Comparison of ENCODE assay signal across 27 mouse cellular contexts in genomic region chr11:83043891-83044290, GRCm38 (mm10). TPM values are rescaled to one million over a fixed set of nuclear protein-coding genes. Genes with fewer than 3 reads are reported as not detected.
A peak's percentile ranks its signal among the peaks of the same experiment; 100 is the strongest.
DNase-seq lines count a peak whose midpoint lies in the region; ATAC-seq and TF ChIP-seq lines count a peak whose summit lies in the region.
"Had no signal": no experiment of that assay in that cellular context is flagged by ENCODE, and none has a peak within 500 bp of the region (broad histone marks: within the 10 kb centered on the region; RNA-seq: fewer than 3 reads in every experiment).

No protein-coding gene starts in this region.

- peak; percentile 100 for TF ChIP-seq EP300 in CH12.LX (IDR thresholded peaks at IDR 0.05; ENCODE audit: low read length)

- peak; percentile 51 for DNase-seq in CD4-positive helper T cell, adult 2 months (ENCODE audit: low read depth, low spot score)
- peak; percentile 94 for DNase-seq in CH12.LX (ENCODE audit: extremely low read depth)
- DNase-seq in thymus, postnatal 0 days (ENCODE audit: low spot score) = no peak
- no peak for DNase-seq in heart, postnatal 36 days
- DNase-seq in urinary bladder, postnatal 36 days (ENCODE audit: low spot score in 2 of 2) = no peak
- DNase-seq: adrenal gland, adult 2 months; adrenal gland, postnatal 25 days; cerebellum, adult 18-20 months; cerebellum, adult 9-10 months; cerebellum, postnatal 25 days; gastrocnemius, postnatal 14 days; kidney, adult 2 months had no signal

- intact Hi-C loops in heart, postnatal 36 days (cut with DNase I) = loop anchor here (5.0 kb wide), 1 partner anchor 153 kb away; no protein-coding TSS in a partner anchor

- peaks cover 0 to 6% of the 10 kb centered on the region in 2 experiments for H3K36me3 ChIP-seq in CH12.LX (replicated peaks in 1 of 2; ENCODE audit: control insufficient read depth in 1 of 2, insufficient read depth in 1 of 2, low read length in 1 of 2)
- no peaks in the 10 kb centered on the region for H3K36me3 ChIP-seq in kidney, embryonic 14.5 days (ENCODE audit: control insufficient read depth, insufficient read depth, low read length)
- H3K36me3 ChIP-seq: embryonic facial prominence, embryonic 12.5 days; embryonic facial prominence, embryonic 15.5 days; forebrain, embryonic 12.5 days; forebrain, embryonic 15.5 days; hindbrain, embryonic 10.5 days; hindbrain, embryonic 13.5 days had no signal

- in situ Hi-C loops in CH12.LX (cut with MboI; ENCODE audit: low pct_ligation_motif_present, low pct_unique_long_range_greater_than_20kb, low sequenced_read_pairs) = no loop called here

- peak; percentile 39 for ATAC-seq in inflammation-experienced regulatory T-cells, adult 6 months
- no peak for ATAC-seq in kidney, embryonic 14.5 days (ENCODE audit: low FRiP score, low TSS enrichment)
- ATAC-seq: forebrain, embryonic 15.5 days; hindbrain, embryonic 16.5 days; intestine, postnatal 0 days; Patski had no signal

- no peak for TF ChIP-seq POLR2A in CH12.LX (IDR thresholded peaks at IDR 0.05; ENCODE audit: low read depth, low read length)
- TF ChIP-seq POLR2A in bone marrow macrophage, adult 2 months (IDR thresholded peaks at IDR 0.05; ENCODE audit: borderline replicate concordance, low read depth, low read length) = no peak

- H3K4me3 ChIP-seq in CH12.LX (replicated peaks in 1 of 3; ENCODE audit: low read depth in 2 of 3, low read length in 2 of 3, poor library complexity in 1 of 3) = no peak overlapping the region
- no peak overlapping the region for H3K4me3 ChIP-seq in bone marrow macrophage, adult 2 months (ENCODE audit: insufficient read depth, low read length)
- H3K4me3 ChIP-seq in kidney, embryonic 14.5 days (ENCODE audit: low read length) = no peak overlapping the region
- H3K4me3 ChIP-seq: embryonic facial prominence, embryonic 12.5 days; embryonic facial prominence, embryonic 15.5 days; erythroblast, embryonic 14.5 days; forebrain, embryonic 12.5 days; forebrain, embryonic 15.5 days; hindbrain, embryonic 10.5 days; hindbrain, embryonic 13.5 days had no signal

- no peak for TF ChIP-seq CTCF in CH12.LX (conservative IDR thresholded peaks at IDR 0.05 in 1 of 2, IDR thresholded peaks at IDR 0.05 in 1 of 2; ENCODE audit: low read depth in 2 of 2, low read length in 2 of 2)
- no peak for TF ChIP-seq CTCF in bone marrow macrophage, adult 2 months (IDR thresholded peaks at IDR 0.05; ENCODE audit: low read depth, low read length)

- dilution Hi-C loops in CH12.LX (cut with MboI; ENCODE audit: extremely low pct_ligation_motif_present, extremely low pct_unique_long_range_greater_than_20kb, low sequenced_read_pairs) = no loop called here

- peak overlapping the region; percentile 85 for H3K9ac ChIP-seq in CH12.LX (ENCODE audit: insufficient read depth, low read depth)
- no peak overlapping the region for H3K9ac ChIP-seq in kidney, embryonic 14.5 days (ENCODE audit: low read depth, low read length)
- H3K9ac ChIP-seq: embryonic facial prominence, embryonic 12.5 days; embryonic facial prominence, embryonic 15.5 days; forebrain, embryonic 12.5 days; forebrain, embryonic 15.5 days; hindbrain, embryonic 13.5 days had no signal

- H3K4me1 ChIP-seq in CH12.LX (ENCODE audit: control insufficient read depth in 1 of 2, insufficient read depth in 2 of 2) = peaks cover 21 to 47% of the 10 kb centered on the region in 2 experiments
- H3K4me1 ChIP-seq in bone marrow macrophage, adult 2 months (ENCODE audit: control insufficient read depth, insufficient read depth, low read length) = peaks cover 28% of the 10 kb centered on the region
- no peaks in the 10 kb centered on the region for H3K4me1 ChIP-seq in kidney, embryonic 14.5 days (ENCODE audit: control insufficient read depth, insufficient read depth, low read length)
- H3K4me1 ChIP-seq: embryonic facial prominence, embryonic 12.5 days; embryonic facial prominence, embryonic 15.5 days; forebrain, embryonic 12.5 days; forebrain, embryonic 15.5 days; hindbrain, embryonic 10.5 days had no signal

- peak overlapping the region; percentile 99 for H3K27ac ChIP-seq in CH12.LX (ENCODE audit: insufficient read depth, low read depth)
- H3K27ac ChIP-seq in bone marrow macrophage, adult 2 months (ENCODE audit: insufficient read depth, low read depth, low read length) = peak overlapping the region; percentile 93
- H3K27ac ChIP-seq in kidney, embryonic 14.5 days (ENCODE audit: low read depth, low read length) = no peak overlapping the region
- H3K27ac ChIP-seq: embryonic facial prominence, embryonic 12.5 days; embryonic facial prominence, embryonic 15.5 days; forebrain, embryonic 12.5 days; forebrain, embryonic 15.5 days; hindbrain, embryonic 10.5 days; hindbrain, embryonic 13.5 days had no signal

- peak overlapping the region; percentile 83 for H3K4me2 ChIP-seq in CH12.LX (ENCODE audit: insufficient read depth, low read depth, poor library complexity, severe bottlenecking)
- no peak overlapping the region for H3K4me2 ChIP-seq in kidney, embryonic 14.5 days (replicated peaks; ENCODE audit: low read depth, low read length)
- H3K4me2 ChIP-seq: embryonic facial prominence, embryonic 12.5 days; embryonic facial prominence, embryonic 15.5 days; forebrain, embryonic 12.5 days; forebrain, embryonic 15.5 days; heart, embryonic 11.5 days; hindbrain, embryonic 13.5 days had no signal

- peak; percentile 7 for TF ChIP-seq RAD21 in CH12.LX (IDR thresholded peaks at IDR 0.05; ENCODE audit: low read depth, low read length)

- 84% methylated on average over 4 of the region's 4 CpGs for WGBS in kidney, embryonic 14.5 days

- no peaks in the 10 kb centered on the region for H3K27me3 ChIP-seq in CH12.LX (replicated peaks)
- 0 out of 2 replicates have a peak, but pooled peaks cover 2% of the 10 kb centered on the region for H3K27me3 ChIP-seq in kidney, embryonic 14.5 days (ENCODE audit: control insufficient read depth, insufficient read depth, low read length)
- H3K27me3 ChIP-seq: forebrain, embryonic 15.5 days had no signal

- peaks cover 13% of the 10 kb centered on the region for H3K9me3 ChIP-seq in CH12.LX (replicated peaks; ENCODE audit: low read length)
- H3K9me3 ChIP-seq in kidney, embryonic 14.5 days (ENCODE audit: control insufficient read depth, low read length) = no peaks in the 10 kb centered on the region
- H3K9me3 ChIP-seq: embryonic facial prominence, embryonic 12.5 days; embryonic facial prominence, embryonic 15.5 days; forebrain, embryonic 12.5 days; forebrain, embryonic 15.5 days; hindbrain, embryonic 10.5 days; hindbrain, embryonic 13.5 days had no signal

- H3K79me2 ChIP-seq in CH12.LX (replicated peaks; ENCODE audit: control insufficient read depth, extremely low read depth, insufficient read depth, poor library complexity, severe bottlenecking) = no peaks in the 10 kb centered on the region

TF ChIP-seq in CH12.LX, 34 proteins besides CTCF, POLR2A, EP300 and RAD21 (continues in another document):
- TF ChIP-seq BHLHE40 (IDR thresholded peaks at IDR 0.05; ENCODE audit: low read depth, low read length) (peak; percentile 92), ELF1 (IDR thresholded peaks at IDR 0.05; ENCODE audit: low read depth, low read length) (peak; percentile 54; the same call in 1 of the 2 replicates), MYC (IDR thresholded peaks at IDR 0.05; ENCODE audit: low read depth, low read length) (no peak), JUND (conservative IDR thresholded peaks at IDR 0.05; ENCODE audit: low read depth, low read length) (peak; percentile 97), SMC3 (IDR thresholded peaks at IDR 0.05; ENCODE audit: low read depth, low read length) (peak; percentile 18; the same call in 1 of the 2 replicates), ZMIZ1 (IDR thresholded peaks at IDR 0.05; ENCODE audit: low read depth, low read length) (peak; percentile 72), CHD2 (IDR thresholded peaks at IDR 0.05; ENCODE audit: low read length) (peak; percentile 96), MEF2A (IDR thresholded peaks at IDR 0.05; ENCODE audit: borderline replicate concordance, low read depth, low read length) (peak; percentile 98), SIN3A (IDR thresholded peaks at IDR 0.05; ENCODE audit: low read length) (peak; percentile 92; the same call in 1 of the 2 replicates), TBP (conservative IDR thresholded peaks at IDR 0.05; ENCODE audit: low read depth, low read length) (peak; percentile 29; the same call in 1 of the 2 replicates), RCOR1 (conservative IDR thresholded peaks at IDR 0.05; ENCODE audit: low read depth, low read length) (peak; percentile 99)

RNA-seq across cellular contexts. Expression of gene Slfn2, which starts 21.0 kb away (rescaled TPM):
- total RNA-seq in CH12.LX (2012; rRNA removed) = 209 and 215 TPM in 2 replicates
- total RNA-seq in CH12.LX (2014; rRNA removed) = 211 and 241 TPM in 2 replicates
- polyA plus RNA-seq in CH12.LX (2012; ENCODE audit: insufficient read length, low read depth) = 112 TPM in 2 replicates
- polyA plus RNA-seq in bone marrow macrophage, adult 2 months (2012; ENCODE audit: insufficient read depth, insufficient read length, missing spikeins) = 346 and 355 TPM in 2 replicates
- 100 to 1,000 TPM; 817 to 952 (median 818) TPM for polyA plus RNA-seq in inflammation-experienced regulatory T-cells, adult 6 months (2017; shearing (Covaris generic))
- polyA plus RNA-seq in kidney, embryonic 14.5 days (2014; fragmentation: Nextera tagmentation; extraction: Ambion mirVana) = 3.3 and 3.8 TPM in 2 replicates
- polyA plus RNA-seq in thymus, postnatal 0 days (2015; fragmentation: Nextera tagmentation; extraction: Ambion mirVana) = 129 and 142 TPM in 2 replicates
- total RNA-seq in heart, postnatal 36 days (2021) = 1 to 10 TPM; 3.9 to 6.2 TPM
- polyA plus RNA-seq: erythroblast, embryonic 14.5 days had no signal

RNA-seq across cellular contexts. Expression of gene Slfn8, which starts 23.3 kb away (rescaled TPM):
- total RNA-seq in CH12.LX (2012; rRNA removed) (6.3 and 7.7 TPM in 2 replicates), CH12.LX (2014; rRNA removed) (3.3 and 3.4 TPM in 2 replicates)
- polyA plus RNA-seq in CH12.LX (2012; ENCODE audit: insufficient read length, low read depth) = 3.5 and 4.1 TPM in 2 replicates
- 63.6 and 69.5 TPM in 2 replicates for polyA plus RNA-seq in bone marrow macrophage, adult 2 months (2012; ENCODE audit: insufficient read depth, insufficient read length, missing spikeins)
- 10 to 100 TPM; 52.4 to 79.0 (median 67.6) TPM for polyA plus RNA-seq in inflammation-experienced regulatory T-cells, adult 6 months (2017; shearing (Covaris generic))
- polyA plus RNA-seq in kidney, embryonic 14.5 days (2014; fragmentation: Nextera tagmentation; extraction: Ambion mirVana) = 0.17 and 0.41 TPM in 2 replicates
- polyA plus RNA-seq in thymus, postnatal 0 days (2015; fragmentation: Nextera tagmentation; extraction: Ambion mirVana) = 5.9 and 7.1 TPM in 2 replicates
- total RNA-seq in heart, postnatal 36 days (2021) = 1 to 10 TPM in 1 of 2 experiments, under 1 TPM in 1; 0.56 to 1.5 TPM
- polyA plus RNA-seq: C2C12; erythroblast, embryonic 14.5 days had no signal

RNA-seq across cellular contexts. Expression of gene Slfn9, which starts 52.3 kb away (rescaled TPM):
- 6.7 and 8.5 TPM in 2 replicates for total RNA-seq in CH12.LX (2012; rRNA removed)
- 6.3 and 6.4 TPM in 2 replicates for total RNA-seq in CH12.LX (2014; rRNA removed)
- polyA plus RNA-seq in CH12.LX (2012; ENCODE audit: insufficient read length, low read depth) = 11.5 and 12.4 TPM in 2 replicates
- polyA plus RNA-seq in bone marrow macrophage, adult 2 months (2012; ENCODE audit: insufficient read depth, insufficient read length, missing spikeins) = 19.8 and 21.1 TPM in 2 replicates
- polyA plus RNA-seq in inflammation-experienced regulatory T-cells, adult 6 months (2017; shearing (Covaris generic)) = 10 to 100 TPM; 23.0 to 30.8 (median 23.2) TPM
- polyA plus RNA-seq in kidney, embryonic 14.5 days (2014; fragmentation: Nextera tagmentation; extraction: Ambion mirVana) = 11.6 and 18.6 TPM in 2 replicates
- 5.8 and 7.7 TPM in 2 replicates for polyA plus RNA-seq in thymus, postnatal 0 days (2015; fragmentation: Nextera tagmentation; extraction: Ambion mirVana)
- total RNA-seq in heart, postnatal 36 days (2021) = 1 to 10 TPM in 1 of 2 experiments, under 1 TPM in 1; 0.92 to 1.4 TPM

Comparison
In these comparisons a context has a peak if more than half of its experiments do, and no peak if none do; other contexts are left out.
1. DNase-seq: peak in CD4-positive helper T cell, adult 2 months (single experiment) and CH12.LX (single experiment); none in thymus, postnatal 0 days (single experiment), heart, postnatal 36 days (0 of 2) and urinary bladder, postnatal 36 days (0 of 2).
2. RNA of gene Slfn2, which starts 21.0 kb away (polyA plus RNA-seq): 817 to 952 TPM in inflammation-experienced regulatory T-cells, adult 6 months, 346 to 355 TPM in bone marrow macrophage, adult 2 months, 129 to 142 TPM in thymus, postnatal 0 days and 112 TPM in CH12.LX; 3.3 to 3.8 TPM in kidney, embryonic 14.5 days; every median in the first group is over 10 times any median in the second.